Mouse (Mus musculus) monocyte, adult 5-6 weeks (primary cell): Measurements from ENCODE around the gene Wdr77. TPM values are rescaled to one million over a fixed set of nuclear protein-coding genes. Genes with fewer than 3 reads are reported as not detected.
"Not testable (repeated sequence)": the region's sequence is repeated elsewhere in the genome, so short reads cannot be mapped to it uniquely, and the experiment has no call there.

ENCODE experiments used
- ATAC-seq: fragments of 153-309, 156-312 bp; replicated peaks from 2 replicates; pipeline ENCODE4 v1.8.0; 2017; ENCODE audit warnings: mild to moderate bottlenecking; ENCODE audit not compliant: low TSS enrichment, insufficient number of reproducible peaks, severe bottlenecking, poor library complexity, low FRiP score
- total RNA-seq: library from RNA; stranded (forward); fragments of 200-1000, 200-491, 200-594 nt; gene quantifications from 3 replicates; pipeline ENCODE4 v1.2.3, GENCODE M21; 2017

The Wdr77 gene
- 10.7 to 20.3 TPM (median 12.9 TPM) in 3 replicates for total RNA-seq

GRCm38 (mm10) chr3:105958974-105959580 lies at the start of gene Wdr77:
Gene Wdr77 (plus strand): TSS chr3:105959369.
- ATAC-seq = peak; percentile 91

GRCm38 (mm10) chr3:105910519-105911190 lies 48.5 kb upstream of the Wdr77 start:
- ATAC-seq = peak; percentile 94

DNA sequence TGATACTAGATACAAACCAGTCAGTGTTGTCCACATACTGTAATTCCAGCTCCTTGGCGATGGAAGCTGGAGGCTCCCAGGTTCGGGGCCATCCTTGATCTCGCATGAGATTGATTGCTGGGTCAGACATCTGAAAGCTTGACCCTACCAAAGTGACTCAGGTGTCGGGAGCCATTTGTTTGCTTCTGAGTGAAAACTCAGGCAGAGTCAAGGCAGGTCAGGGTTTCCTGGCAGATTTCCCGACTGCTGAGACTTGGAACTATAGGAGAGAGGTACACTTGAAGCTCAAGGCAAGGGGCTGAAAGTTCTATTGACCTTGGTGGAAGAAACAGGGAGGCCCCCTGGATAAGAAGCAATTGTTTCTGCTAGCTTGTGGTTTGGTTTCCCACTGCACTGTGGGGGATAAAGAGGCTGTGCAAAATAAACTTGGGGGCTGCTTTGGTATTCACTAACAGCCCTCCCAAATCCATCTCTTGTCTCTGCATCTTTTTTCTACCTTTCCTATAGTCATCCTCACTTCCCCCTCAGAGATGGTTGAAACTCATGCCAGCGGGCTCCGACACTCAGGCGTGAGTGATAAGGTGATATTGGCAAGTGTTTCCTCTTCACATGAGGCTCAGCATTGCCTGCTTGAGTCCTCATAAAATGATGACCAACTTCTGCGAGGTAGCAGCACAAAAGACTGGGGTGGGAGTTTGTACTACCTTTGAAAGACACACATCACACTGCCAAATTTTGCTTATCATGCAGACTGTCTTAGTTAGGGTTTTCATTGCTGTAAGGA lies 46.9 kb upstream of the Wdr77 start:
- ATAC-seq = no peak

- ATAC-seq = no peak
These were observed 45.1 kb upstream of the Wdr77 start for GRCm38 (mm10) chr3:105913839-105914681.

DNA sequence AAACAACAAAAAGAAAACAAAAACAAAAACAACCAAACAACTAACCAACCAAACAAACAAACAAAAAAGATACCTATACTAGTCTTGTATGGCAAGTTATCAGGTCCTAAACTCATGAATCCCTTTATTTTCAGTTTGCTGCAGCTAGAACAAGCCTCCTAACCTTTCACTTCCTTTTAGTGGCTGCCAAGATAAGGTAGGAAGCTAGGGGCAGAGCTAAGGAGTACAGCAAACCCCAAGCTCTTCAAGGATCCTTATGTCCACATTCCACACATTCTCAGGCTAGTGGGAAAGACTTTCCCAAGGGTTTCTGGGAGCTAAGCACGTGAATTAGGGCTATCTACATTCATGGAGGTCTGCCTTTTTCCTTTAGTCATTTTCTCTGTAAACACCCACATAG lies 43.9 kb upstream of the Wdr77 start:
- ATAC-seq = no peak

DNA sequence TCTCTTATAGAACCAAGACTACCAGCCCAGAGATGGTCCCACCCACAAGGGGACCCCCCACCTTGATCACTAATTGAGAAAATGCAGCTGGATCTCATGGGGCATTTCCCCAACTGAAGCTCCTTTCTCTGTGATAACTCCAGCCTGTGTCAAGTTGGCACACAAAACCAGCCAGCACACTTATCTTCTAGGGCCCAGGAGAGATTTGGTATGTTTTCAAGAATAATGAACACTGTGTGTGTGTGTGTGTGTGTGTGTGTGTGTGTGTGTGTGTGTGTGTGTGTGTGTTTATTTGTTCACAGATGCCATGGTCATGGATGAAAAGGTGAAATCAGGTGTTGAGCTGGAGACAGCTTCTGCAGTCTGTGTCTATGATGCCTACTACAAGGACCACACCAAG lies 42.7 kb upstream of the Wdr77 start:
- not testable (repeated sequence) for ATAC-seq

GRCm38 (mm10) chr3:105917656-105918354 lies 41.4 kb upstream of the Wdr77 start:
- ATAC-seq = no peak

DNA sequence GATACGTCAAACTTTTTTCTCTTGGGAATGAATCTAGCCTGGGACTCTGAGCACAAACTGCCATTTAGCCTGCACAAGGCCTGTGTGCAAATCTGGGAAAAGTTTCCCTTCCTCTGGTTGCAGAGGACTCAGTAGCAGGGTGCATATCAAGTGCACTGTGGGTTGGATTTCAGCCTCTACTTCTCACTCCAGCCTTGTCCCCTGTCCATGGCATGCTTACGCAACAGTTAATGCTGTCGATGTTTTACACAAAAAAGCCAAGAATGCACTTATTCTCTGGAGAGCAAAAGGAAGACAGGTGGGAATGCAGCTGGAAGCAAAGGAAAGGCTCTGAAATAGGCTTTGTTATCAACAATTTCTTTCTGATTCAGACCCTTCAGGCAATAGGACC lies 40.8 kb upstream of the Wdr77 start:
- ATAC-seq = no peak

DNA sequence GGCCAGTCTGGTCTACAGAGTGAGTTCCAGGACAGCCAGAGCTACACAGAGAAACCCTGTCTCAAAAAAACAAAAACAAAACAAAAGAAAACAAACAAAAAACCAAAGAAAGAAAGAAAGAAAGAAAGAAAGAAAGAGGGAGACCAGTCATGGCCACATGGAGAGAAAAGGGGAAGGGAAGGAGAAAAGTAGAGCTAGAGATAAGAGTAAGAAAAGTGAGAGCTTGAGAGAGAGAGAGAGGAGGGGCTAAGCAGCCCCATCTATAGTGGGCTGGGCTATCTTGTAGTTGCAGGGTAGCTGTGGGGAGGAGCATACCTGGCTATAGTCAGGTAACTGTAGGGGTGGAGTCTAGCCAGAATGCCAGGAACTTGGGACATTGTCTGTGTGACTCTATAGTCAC lies 38.4 kb upstream of the Wdr77 start:
- not testable (repeated sequence) for ATAC-seq

DNA sequence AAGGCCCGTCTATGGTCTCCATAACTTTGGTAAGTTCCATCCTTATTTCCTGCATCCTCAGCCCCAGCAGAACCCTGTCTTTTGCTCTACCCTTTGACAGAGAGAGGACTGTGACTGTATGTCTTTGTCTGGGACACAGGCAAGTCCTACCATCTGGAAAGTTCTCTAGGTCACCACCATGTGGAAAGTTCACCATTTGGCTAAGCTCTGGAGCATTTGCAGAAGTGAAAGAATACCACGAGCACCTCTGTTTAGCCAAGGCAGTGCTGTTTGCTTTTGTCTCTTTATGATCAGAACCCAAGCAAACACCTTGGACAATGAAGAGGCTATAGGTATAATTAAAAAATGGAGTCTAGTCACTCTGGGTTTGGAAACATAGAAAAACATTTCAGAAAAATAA lies 37.2 kb upstream of the Wdr77 start:
- 0 out of 2 replicates have a peak, but pooled peaks have one; percentile 23 for ATAC-seq

DNA sequence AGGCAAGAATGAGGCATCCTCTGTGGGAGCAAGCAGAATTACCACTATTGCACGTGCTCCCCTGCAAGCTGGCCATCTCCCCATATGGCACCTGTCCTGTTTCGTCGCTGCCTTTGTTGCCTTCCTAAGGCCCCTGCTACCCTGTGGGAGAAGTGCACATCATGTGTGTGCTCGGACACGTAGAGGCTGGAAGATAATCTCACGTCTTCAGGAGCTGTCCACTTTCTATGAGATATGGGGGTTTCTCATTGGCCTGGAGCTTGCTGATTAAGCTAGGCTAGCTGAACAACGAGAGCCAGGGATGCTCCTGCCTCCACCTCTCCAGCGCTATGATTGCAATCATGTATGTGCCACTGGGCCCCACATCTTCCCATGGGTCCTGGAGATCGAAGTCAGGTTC lies 34.6 kb upstream of the Wdr77 start:
- no peak for ATAC-seq

GRCm38 (mm10) chr3:105927561-105928194 lies 31.5 kb upstream of the Wdr77 start:
- no peak for ATAC-seq

DNA sequence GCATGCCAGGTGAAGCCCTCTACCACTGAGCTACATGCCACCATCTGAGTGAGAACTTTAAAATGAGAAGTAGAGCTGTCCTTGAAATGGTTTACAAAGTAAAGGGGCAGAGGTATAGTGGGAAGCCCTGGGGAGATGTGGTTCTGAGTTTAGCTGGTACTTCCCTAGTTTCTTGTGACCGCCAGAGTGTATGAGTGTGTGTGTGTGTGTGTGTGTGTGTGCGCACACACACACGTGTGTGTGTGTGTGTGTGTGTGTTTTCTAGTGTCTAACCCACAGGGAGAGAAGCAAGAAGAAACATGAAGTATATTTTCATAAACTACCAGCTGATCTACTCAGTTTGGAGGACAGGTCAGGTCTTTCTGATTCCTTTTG lies 31.0 kb upstream of the Wdr77 start:
- no peak for ATAC-seq

- ATAC-seq = no peak
These were observed 30.4 kb upstream of the Wdr77 start for GRCm38 (mm10) chr3:105928781-105929180.

GRCm38 (mm10) chr3:105929821-105930220 lies 29.3 kb upstream of the Wdr77 start:
- ATAC-seq = no peak

- ATAC-seq = no peak
These were observed 28.1 kb upstream of the Wdr77 start for GRCm38 (mm10) chr3:105931095-105931494.

DNA sequence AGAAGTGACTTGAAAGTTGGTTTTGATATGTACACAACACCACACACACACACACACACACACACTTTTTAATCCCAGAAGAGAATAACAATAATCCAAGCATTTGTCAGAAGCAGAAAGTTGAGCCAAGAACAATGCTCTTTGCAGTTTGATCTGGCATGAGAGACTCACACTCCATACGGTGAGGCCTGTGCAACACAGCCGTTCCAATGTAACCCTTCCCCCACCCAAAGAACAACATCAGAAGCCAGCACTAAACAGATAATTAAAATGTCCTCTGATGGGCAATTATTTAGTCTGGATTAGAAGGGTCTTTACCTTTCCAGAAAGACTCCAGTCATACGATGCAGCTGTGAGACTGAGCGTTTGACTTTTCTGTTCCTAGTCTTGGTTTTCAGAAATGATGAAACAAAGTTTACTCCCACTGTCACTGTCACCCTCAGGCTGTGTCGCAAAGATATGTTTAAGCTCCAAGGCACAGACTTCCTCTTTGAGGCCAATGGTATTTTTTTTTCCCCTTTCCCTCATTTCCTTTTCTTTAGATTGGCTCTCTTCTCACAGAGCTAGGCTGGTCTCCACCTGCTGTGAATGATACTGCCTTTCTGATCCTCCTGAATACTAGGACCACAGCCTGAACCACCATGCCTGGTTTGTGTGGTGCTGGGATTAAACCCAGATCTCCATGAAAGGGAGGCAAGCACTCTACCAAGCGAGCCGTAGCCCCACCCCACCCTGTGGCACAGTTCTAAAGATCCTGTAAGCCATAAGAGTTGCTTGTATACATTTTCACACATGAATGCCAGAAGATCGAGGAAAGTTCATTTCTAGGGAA lies 26.7 kb upstream of the Wdr77 start, which contains the start of gene I830077J02Rik:
Gene I830077J02Rik, minus strand, starts transcription at position 425 of the 832 bp plus-strand sequence.
- peak; percentile 77 for ATAC-seq
